Mouse (Mus musculus) testis, adult 2 months (tissue): ENCODE data around the gene Phf3.

Source experiments
- CTCF ChIP-seq: fragments of 200-500 bp; IDR thresholded peaks from 2 replicates; pipeline ENCODE4 v1.5.1; 2012; ENCODE audit warnings: low read depth, mild to moderate bottlenecking, inconsistent platforms, low read length, moderate library complexity; ENCODE audit not compliant: control insufficient read depth, insufficient read depth, insufficient replicate concordance
- POLR2A ChIP-seq: fragments of 200-500 bp; IDR thresholded peaks from 2 replicates; pipeline ENCODE4 v1.6.1; 2012; ENCODE audit warnings: low read depth, mild to moderate bottlenecking, inconsistent platforms, low read length, moderate library complexity; ENCODE audit not compliant: control insufficient read depth

DNA sequence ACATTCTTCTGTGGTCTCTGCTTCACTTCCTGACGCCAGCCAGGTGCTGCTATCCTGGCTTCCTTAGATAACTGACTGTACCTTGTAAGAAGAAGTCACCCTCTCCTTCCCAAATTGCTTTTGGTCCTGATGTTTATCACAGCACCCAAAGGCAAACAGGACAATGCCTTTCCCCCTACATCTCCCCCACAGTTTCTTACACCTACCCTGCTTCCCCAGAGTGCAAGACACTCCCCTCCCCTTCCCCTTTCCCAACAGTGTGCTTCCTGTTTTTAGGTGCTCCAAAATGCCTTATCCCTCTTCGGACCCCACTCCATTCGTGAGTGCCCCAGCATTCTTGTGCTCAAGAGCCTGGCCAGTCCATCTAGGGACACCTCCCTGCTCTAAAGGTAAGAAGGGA lies 36.5 kb upstream of the Phf3 start:
- TF ChIP-seq CTCF: no peak
- no peak for TF ChIP-seq POLR2A
